Mouse (Mus musculus): Measurements from ENCODE around the gene Cds2. TPM values are rescaled to one million over a fixed set of nuclear protein-coding genes. Genes with fewer than 3 reads are reported as not detected.
A peak's percentile ranks its signal among the peaks of the same experiment; 100 is the strongest.
"Not testable (repeated sequence)": the region's sequence is repeated elsewhere in the genome, so short reads cannot be mapped to it uniquely, and the experiment has no call there.

The Cds2 gene
- total and polyA plus RNA-seq, 2 experiments from 2014 or later: 32.6 to 135 TPM

- H3K27ac ChIP-seq (ENCODE audit: low read depth, low read length): no peak overlapping the region
- no peak overlapping the region for H3K4me2 ChIP-seq (ENCODE audit: low read depth, low read length, poor library complexity, severe bottlenecking)
- no peaks in the 10 kb centered on the region for H3K4me1 ChIP-seq (ENCODE audit: insufficient read depth, low read length)
- H3K27me3 ChIP-seq (ENCODE audit: insufficient read depth, low read length): no peaks in the 10 kb centered on the region
- no peak overlapping the region for H3K4me3 ChIP-seq (ENCODE audit: low read depth, low read length)
- ATAC-seq (ENCODE audit: low FRiP score) (no peak), DNase-seq (ENCODE audit: low spot score) (no peak)
- H3K36me3 ChIP-seq (ENCODE audit: insufficient read depth, low read length): no peaks in the 10 kb centered on the region
- no peak overlapping the region for H3K9ac ChIP-seq (replicated peaks; ENCODE audit: low read length, poor library complexity, severe bottlenecking)
- TF ChIP-seq CTCF (IDR thresholded peaks at IDR 0.05): no peak
- WGBS: 81% methylated on average over 7 of the region's 7 CpGs
- no peaks in the 10 kb centered on the region for H3K9me3 ChIP-seq (ENCODE audit: low read length)
Observed at GRCm38 (mm10) chr2:132235975-132236374, 27.0 kb upstream of the Cds2 start.

DNA sequence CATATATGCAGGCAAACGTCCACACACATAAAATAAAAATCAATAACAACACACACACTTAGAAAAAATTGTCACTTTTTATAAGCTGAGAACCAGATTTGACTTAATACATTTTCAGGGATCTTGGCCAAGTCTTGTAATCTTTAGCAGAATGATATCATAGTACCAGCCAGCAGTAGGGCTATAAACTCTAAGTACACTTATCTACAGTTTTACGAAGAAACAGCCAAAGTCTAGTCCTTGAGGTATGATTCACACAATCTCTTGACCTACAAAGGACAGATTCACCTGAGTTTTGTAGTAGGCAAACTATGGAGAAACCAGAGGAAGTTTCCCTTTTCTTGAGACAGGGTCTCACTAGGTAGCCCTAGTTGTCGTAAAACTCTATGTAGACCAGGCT, 23.5 kb upstream of the Cds2 start:
- not testable (repeated sequence) for H3K4me3 ChIP-seq (ENCODE audit: low read depth, low read length); H3K9me3 ChIP-seq (ENCODE audit: low read length); DNase-seq (ENCODE audit: low spot score); H3K4me1 ChIP-seq (ENCODE audit: insufficient read depth, low read length); H3K27me3 ChIP-seq (ENCODE audit: insufficient read depth, low read length); ATAC-seq (ENCODE audit: low FRiP score); H3K36me3 ChIP-seq (ENCODE audit: insufficient read depth, low read length); H3K9ac ChIP-seq (replicated peaks; ENCODE audit: low read length, poor library complexity, severe bottlenecking); H3K4me2 ChIP-seq (ENCODE audit: low read depth, low read length, poor library complexity, severe bottlenecking); H3K27ac ChIP-seq (ENCODE audit: low read depth, low read length)
- WGBS: 91% methylated on average over 3 of the region's 3 CpGs

GRCm38 (mm10) chr2:132240457-132240856, 22.5 kb upstream of the Cds2 start:
- ATAC-seq (ENCODE audit: low FRiP score); H3K27ac ChIP-seq (ENCODE audit: low read depth, low read length); H3K4me3 ChIP-seq (ENCODE audit: low read depth, low read length); H3K9ac ChIP-seq (replicated peaks; ENCODE audit: low read length, poor library complexity, severe bottlenecking); H3K4me2 ChIP-seq (ENCODE audit: low read depth, low read length, poor library complexity, severe bottlenecking); H3K9me3 ChIP-seq (ENCODE audit: low read length); H3K27me3 ChIP-seq (ENCODE audit: insufficient read depth, low read length); H3K36me3 ChIP-seq (ENCODE audit: insufficient read depth, low read length); H3K4me1 ChIP-seq (ENCODE audit: insufficient read depth, low read length): not testable (repeated sequence)
- 18% methylated on average over 6 of the region's 10 CpGs for WGBS
- peak; percentile 76 for TF ChIP-seq CTCF (IDR thresholded peaks at IDR 0.05)
- peak; percentile 65 for DNase-seq (ENCODE audit: low spot score)

DNA sequence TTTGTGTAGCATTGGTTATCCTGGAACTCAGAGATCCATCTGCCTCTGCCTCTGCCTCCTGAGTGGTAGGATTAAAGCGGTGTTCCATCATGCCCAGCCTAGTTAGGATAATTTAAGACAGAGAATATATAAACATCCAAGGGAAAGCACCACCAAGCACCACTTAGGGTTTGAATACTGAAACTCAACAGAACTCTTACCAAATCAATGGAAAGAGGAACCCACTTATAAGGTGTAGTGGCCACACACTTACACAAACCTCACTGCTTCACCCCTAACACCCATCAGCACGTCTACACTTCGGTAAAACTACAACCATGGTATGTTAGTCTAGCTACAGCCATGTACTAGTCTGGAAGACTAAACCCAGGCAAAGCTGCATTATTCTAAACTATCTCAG, 19.6 kb upstream of the Cds2 start:
- WGBS: 94% methylated on average over 3 of the region's 3 CpGs
- H3K27ac ChIP-seq (ENCODE audit: low read depth, low read length): no peak overlapping the region

DNA sequence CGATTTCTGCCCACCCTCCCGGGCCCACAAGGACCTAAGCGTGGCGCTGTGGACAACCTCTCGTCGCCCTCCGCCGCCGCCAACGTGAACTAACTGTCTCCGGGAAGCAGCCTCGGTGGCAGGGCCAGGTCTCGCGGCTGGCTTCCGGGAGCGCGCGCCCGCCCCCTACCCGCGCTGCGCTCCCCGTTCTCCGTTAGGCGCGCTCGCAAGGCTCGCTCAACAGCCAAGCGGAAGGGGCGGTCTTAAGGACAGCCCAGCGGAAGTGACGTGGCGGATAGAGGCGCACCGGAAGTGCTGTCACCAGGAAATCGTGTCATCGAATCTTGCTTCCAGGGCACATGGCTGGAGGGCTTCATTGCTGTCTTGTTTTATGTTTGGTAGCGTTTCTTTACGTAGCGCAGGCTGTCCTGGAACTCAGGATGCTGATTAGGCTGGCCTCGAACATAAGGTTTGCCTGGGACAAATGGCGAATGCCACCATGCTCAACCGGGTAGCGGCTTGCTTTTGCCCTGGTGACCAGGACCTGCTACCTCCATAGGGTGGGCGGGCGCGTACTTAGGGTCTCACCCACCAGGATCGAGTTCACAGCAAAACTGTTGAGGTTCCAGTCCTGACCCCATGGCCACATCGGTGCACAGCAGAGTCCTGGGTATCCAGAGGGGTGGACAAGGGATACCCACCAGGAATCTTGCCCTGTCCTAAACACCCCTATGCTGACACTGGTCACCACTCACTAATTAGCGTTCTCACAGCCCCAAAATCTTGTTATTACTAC, 15.2 kb upstream of the Cds2 start, which contains the start of gene Tmem230:
Gene Tmem230 (minus strand): TSS at position 269 of the 775 bp plus-strand sequence.
- peak within 1 kb of the TSS; percentile 55 for H3K9ac ChIP-seq (replicated peaks; ENCODE audit: low read length, poor library complexity, severe bottlenecking)
- no peaks in the 10 kb centered on the region for H3K9me3 ChIP-seq (ENCODE audit: low read length)
- ATAC-seq (ENCODE audit: low FRiP score): peak; percentile 94
- peak; percentile 98 for DNase-seq (ENCODE audit: low spot score)
- peak within 1 kb of the TSS; percentile 81 for H3K27ac ChIP-seq (ENCODE audit: low read depth, low read length)
- WGBS: 6% methylated on average over 49 of the region's 50 CpGs
- H3K4me3 ChIP-seq (ENCODE audit: low read depth, low read length): peak within 1 kb of the TSS; percentile 58
- H3K36me3 ChIP-seq (ENCODE audit: insufficient read depth, low read length): no peaks in the 10 kb centered on the region
- TF ChIP-seq CTCF (IDR thresholded peaks at IDR 0.05): peak; percentile 52
- H3K4me2 ChIP-seq (ENCODE audit: low read depth, low read length, poor library complexity, severe bottlenecking): peak within 1 kb of the TSS; percentile 69
- no peaks in the 10 kb centered on the region; the same call in 1 of the 2 replicates for H3K4me1 ChIP-seq (ENCODE audit: insufficient read depth, low read length)
- H3K27me3 ChIP-seq (ENCODE audit: insufficient read depth, low read length): no peaks in the 10 kb centered on the region

More for the DNA sequence above, 19.6 kb upstream of the Cds2 start:
- Histone ChIP-seq H3K4me3 (ENCODE audit: low read depth, low read length) (no peak overlapping the region), H3K4me1 (ENCODE audit: insufficient read depth, low read length) (no peaks in the 10 kb centered on the region; the same call in 1 of the 2 replicates), H3K27me3 (ENCODE audit: insufficient read depth, low read length) (no peaks in the 10 kb centered on the region), H3K36me3 (ENCODE audit: insufficient read depth, low read length) (no peaks in the 10 kb centered on the region), H3K9me3 (ENCODE audit: low read length) (no peaks in the 10 kb centered on the region), H3K4me2 (ENCODE audit: low read depth, low read length, poor library complexity, severe bottlenecking) (no peak overlapping the region), H3K9ac (replicated peaks; ENCODE audit: low read length, poor library complexity, severe bottlenecking) (no peak overlapping the region)
- ATAC-seq (ENCODE audit: low FRiP score): no peak
- no peak for TF ChIP-seq CTCF (IDR thresholded peaks at IDR 0.05)
- no peak for DNase-seq (ENCODE audit: low spot score)

DNA sequence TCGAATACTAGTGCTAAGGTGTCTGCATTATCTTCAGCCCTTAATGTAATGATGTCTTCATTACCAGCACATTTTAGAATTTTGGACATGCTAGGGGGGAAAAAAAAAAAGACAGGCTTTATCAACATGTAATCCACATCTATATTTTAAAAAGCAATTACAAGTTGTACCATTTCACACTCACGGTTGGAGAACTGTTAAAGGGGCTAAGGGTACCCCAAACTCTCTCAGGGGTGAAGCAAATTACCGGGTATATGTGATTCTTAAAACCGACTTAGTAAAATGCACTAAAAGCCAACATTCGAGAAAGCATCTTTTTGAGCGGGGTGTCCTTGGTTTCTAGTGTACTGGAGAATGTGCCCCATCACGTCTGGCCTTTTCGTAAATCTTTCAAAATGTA, 11.0 kb upstream of the Cds2 start:
- Histone ChIP-seq H3K9me3 (ENCODE audit: low read length) (no peaks in the 10 kb centered on the region), H3K4me1 (ENCODE audit: insufficient read depth, low read length) (no peaks in the 10 kb centered on the region; the same call in 1 of the 2 replicates), H3K27ac (ENCODE audit: low read depth, low read length) (no peak overlapping the region), H3K36me3 (ENCODE audit: insufficient read depth, low read length) (no peaks in the 10 kb centered on the region), H3K27me3 (ENCODE audit: insufficient read depth, low read length) (no peaks in the 10 kb centered on the region), H3K4me2 (ENCODE audit: low read depth, low read length, poor library complexity, severe bottlenecking) (peak overlapping the region; percentile 74), H3K9ac (replicated peaks; ENCODE audit: low read length, poor library complexity, severe bottlenecking) (peak overlapping the region; percentile 42; the same call in 1 of the 2 replicates), H3K4me3 (ENCODE audit: low read depth, low read length) (peak overlapping the region; percentile 54)
- DNase-seq (ENCODE audit: low spot score) (no peak), ATAC-seq (ENCODE audit: low FRiP score) (no peak)
- no peak for TF ChIP-seq CTCF (IDR thresholded peaks at IDR 0.05)
- 6% methylated on average over 8 of the region's 8 CpGs for WGBS

All from midbrain, postnatal 0 days (tissue).